Mouse (Mus musculus) left cerebral cortex, adult 2 months (tissue): Measurements from ENCODE around the gene Josd2. TPM values are rescaled to one million over a fixed set of nuclear protein-coding genes. Genes with fewer than 3 reads are reported as not detected.

Experiments
- DNase-seq, 2 experiments: peaks; one replicate each; pipeline ENCODE4 v3.0.0; 2021 to 2022; ENCODE audit warnings: low spot score in 2 of 2, mixed read lengths in 1 of 2; ENCODE audit errors: extremely low spot score in 1 of 2
- H3K27ac ChIP-seq: fragments of 200-600 bp; 2 replicates; pipeline ENCODE4 v1.8.1; 2022
- H3K4me3 ChIP-seq: fragments of 200-600 bp; 2 replicates; pipeline ENCODE4 v1.8.1; 2022
- CTCF ChIP-seq: fragments of 200-600 bp; IDR thresholded peaks from 2 replicates; pipeline ENCODE4 v1.8.1; 2022; ENCODE audit warnings: antibody characterized with exemption, mild to moderate bottlenecking, moderate library complexity
- intact Hi-C: fragments of 180-260 bp; cut with DNase I; formaldehyde crosslinking; loops from one replicate; pipeline ENCODE4 v1.15.1; 2025
- microRNA-seq, 2 experiments: library from miRNA; unstranded; fragments of <30 nt; microRNA quantifications; one replicate each; pipeline ENCODE4 v1.2.0; 2021
- total RNA-seq, 2 experiments: library from RNA; stranded (reverse); gene quantifications; 2 replicates each; pipeline ENCODE4 v1.2.3; 2021

Gene Josd2
- total RNA-seq, 2 experiments from 2014 or later: 72.3 to 86.6 TPM

GRCm38 (mm10) chr7:44495086-44495485 is 27.3 kb downstream of the Josd2 start:
- no peak for DNase-seq
- intact Hi-C loops: no loop called here
- H3K27ac ChIP-seq: peak overlapping the region; percentile 97
- TF ChIP-seq CTCF: no peak
- peak overlapping the region; percentile 77 for H3K4me3 ChIP-seq

GRCm38 (mm10) chr7:44495992-44496770 is 28.4 kb downstream of the Josd2 start, which contains the start of the genes Emc10 and Fam71e1:
Gene Emc10, minus strand, starts transcription at chr7:44496529.
Gene Fam71e1, plus strand, starts transcription at chr7:44496581.
- TF ChIP-seq CTCF: no peak; the same call in 1 of the 2 replicates
- DNase-seq: peak; percentile 99
- peak within 1 kb of the TSS; percentile 77 for H3K4me3 ChIP-seq
- intact Hi-C loops: no loop called here
- H3K27ac ChIP-seq: peak within 1 kb of the TSS; percentile 97

- DNase-seq: no peak
- H3K27ac ChIP-seq: peak overlapping the region; percentile 97
- TF ChIP-seq CTCF: no peak
- intact Hi-C loops: no loop called here
- H3K4me3 ChIP-seq: peak overlapping the region; percentile 77
These were observed 29.0 kb downstream of the Josd2 start for GRCm38 (mm10) chr7:44496771-44497109.

GRCm38 (mm10) chr7:44497361-44498055 is 29.7 kb downstream of the Josd2 start:
- no peak for DNase-seq
- Histone ChIP-seq H3K4me3 (peak overlapping the region; percentile 77), H3K27ac (no peak overlapping the region)
- intact Hi-C loops: no loop called here
- no peak for TF ChIP-seq CTCF

- no peak overlapping the region for H3K4me3 ChIP-seq
- TF ChIP-seq CTCF: no peak
- no peak overlapping the region for H3K27ac ChIP-seq
- DNase-seq: no peak
- intact Hi-C loops: no loop called here
These were observed 31.1 kb downstream of the Josd2 start for GRCm38 (mm10) chr7:44498922-44499321.

- intact Hi-C loops: loop anchor here (2.0 to 5.0 kb wide), 4 partner anchors 49 to 157 kb away; partner anchors contain the start of gene Pold1
- Histone ChIP-seq H3K4me3 (no peak overlapping the region), H3K27ac (no peak overlapping the region)
- no peak for DNase-seq
- no peak for TF ChIP-seq CTCF
These were observed 32.3 kb downstream of the Josd2 start for GRCm38 (mm10) chr7:44500046-44500445.

GRCm38 (mm10) chr7:44501563-44502115 is 33.9 kb downstream of the Josd2 start:
- Histone ChIP-seq H3K4me3 (no peak overlapping the region), H3K27ac (no peak overlapping the region)
- peak; percentile 65 for TF ChIP-seq CTCF
- intact Hi-C loops: loop anchor here (2.0 to 5.0 kb wide), 4 partner anchors 47 to 156 kb away; partner anchors contain the start of gene Pold1
- peak; percentile 75 to 78 for DNase-seq

GRCm38 (mm10) chr7:44507491-44507890 is 39.7 kb downstream of the Josd2 start:
- Histone ChIP-seq H3K27ac (no peak overlapping the region), H3K4me3 (no peak overlapping the region)
- no peak for DNase-seq
- intact Hi-C loops: no loop called here
- no peak for TF ChIP-seq CTCF

- DNase-seq: no peak
- Histone ChIP-seq H3K27ac (no peak overlapping the region), H3K4me3 (no peak overlapping the region)
- intact Hi-C loops: no loop called here
- peak; percentile 31 for TF ChIP-seq CTCF
These were observed 51.6 kb downstream of the Josd2 start for GRCm38 (mm10) chr7:44519240-44519913.

GRCm38 (mm10) chr7:44520990-44521389 is 53.2 kb downstream of the Josd2 start:
- H3K4me3 ChIP-seq: no peak overlapping the region
- no peak for DNase-seq
- intact Hi-C loops: loop anchor here (2.0 to 5.0 kb wide), 2 partner anchors 40 to 126 kb away; no protein-coding TSS in a partner anchor
- TF ChIP-seq CTCF: no peak
- H3K27ac ChIP-seq: no peak overlapping the region

Small RNA genes lying within 50 kb of the gene (microRNA-seq; reads per million reads assigned to microRNA genes)
- 11.0 to 14.8 reads per million in 2 experiments for gene Mir7052

Other genes with a start within 250 kb of the Josd2 start
- not detected for gene Klk1, start 242.6 kb upstream of the Josd2 start, total RNA-seq
- not detected for gene Gm36864, start 231.8 kb upstream of the Josd2 start, total RNA-seq
- gene 1700028J19Rik, start 221.3 kb upstream of the Josd2 start, total RNA-seq: 1 to 10 TPM; 1.2 to 1.3 TPM
- gene 2410002F23Rik, start 221.3 kb upstream of the Josd2 start, total RNA-seq: 10 to 100 TPM; 70.1 to 80.9 TPM
- not detected for gene Acp4, start 210.6 kb upstream of the Josd2 start, total RNA-seq
- gene Gm15517, start 206.5 kb upstream of the Josd2 start, total RNA-seq: not detected
- gene Clec11a, start 161.1 kb upstream of the Josd2 start, total RNA-seq: 1 to 10 TPM; 4.3 TPM
- 100 to 1,000 TPM; 637 to 705 TPM for gene Shank1, start 157.7 kb upstream of the Josd2 start, total RNA-seq
- 10 to 100 TPM; 59.5 to 63.7 TPM for gene Syt3, start 83.9 kb upstream of the Josd2 start, total RNA-seq
- 1 to 10 TPM; 1.5 to 2.7 TPM for gene 1700008O03Rik, start 82.2 kb upstream of the Josd2 start, total RNA-seq
- gene Lrrc4b, start 39.0 kb upstream of the Josd2 start, total RNA-seq: 100 to 1,000 TPM; 278 to 294 TPM
- gene Aspdh, start 2.6 kb upstream of the Josd2 start, total RNA-seq: 10 to 100 TPM in 1 of 2 experiments, 1 to 10 TPM in 1; 9.8 to 10.0 TPM
- gene Emc10, start 28.5 kb downstream of the Josd2 start, total RNA-seq: 100 to 1,000 TPM; 192 to 201 TPM
- 10 to 100 TPM; 15.5 to 21.0 TPM for gene Fam71e1, start 28.6 kb downstream of the Josd2 start, total RNA-seq
- under 1 TPM in 1 of 2 experiments, not detected in 1; 0.29 TPM for gene Mybpc2, start 56.7 kb downstream of the Josd2 start, total RNA-seq
- under 1 TPM in 1 of 2 experiments, not detected in 1; 0.20 TPM for gene Spib, start 64.1 kb downstream of the Josd2 start, total RNA-seq
- gene Pold1, start 80.9 kb downstream of the Josd2 start, total RNA-seq: 1 to 10 TPM; 8.8 to 9.4 TPM
- 10 to 100 TPM; 78.4 to 82.5 TPM for gene Nr1h2, start 86.0 kb downstream of the Josd2 start, total RNA-seq
- gene Napsa, start 104.4 kb downstream of the Josd2 start, total RNA-seq: under 1 TPM in 1 of 2 experiments, not detected in 1; 0.29 TPM
- 100 to 1,000 TPM; 114 to 122 TPM for gene Kcnc3, start 122.7 kb downstream of the Josd2 start, total RNA-seq
- gene Myh14, start 202.9 kb downstream of the Josd2 start, total RNA-seq: 10 to 100 TPM; 21.1 to 21.4 TPM
- not detected for gene Izumo2, start 240.8 kb downstream of the Josd2 start, total RNA-seq